Mouse (Mus musculus): ENCODE data around the gene Pced1b. TPM values are rescaled to one million over a fixed set of nuclear protein-coding genes. Genes with fewer than 3 reads are reported as not detected.

The Pced1b gene
- 6.6 and 9.7 TPM in 2 replicates for total RNA-seq (2012; rRNA removed)
- polyA plus RNA-seq (2012; ENCODE audit: insufficient read depth in 1 of 2, insufficient read length in 2 of 2, low read depth in 1 of 2, low replicate concordance in 2 of 2, missing spikeins in 1 of 2) = 10 to 100 TPM in 1 of 2 experiments, not detected in 1; 36.5 TPM

DNA sequence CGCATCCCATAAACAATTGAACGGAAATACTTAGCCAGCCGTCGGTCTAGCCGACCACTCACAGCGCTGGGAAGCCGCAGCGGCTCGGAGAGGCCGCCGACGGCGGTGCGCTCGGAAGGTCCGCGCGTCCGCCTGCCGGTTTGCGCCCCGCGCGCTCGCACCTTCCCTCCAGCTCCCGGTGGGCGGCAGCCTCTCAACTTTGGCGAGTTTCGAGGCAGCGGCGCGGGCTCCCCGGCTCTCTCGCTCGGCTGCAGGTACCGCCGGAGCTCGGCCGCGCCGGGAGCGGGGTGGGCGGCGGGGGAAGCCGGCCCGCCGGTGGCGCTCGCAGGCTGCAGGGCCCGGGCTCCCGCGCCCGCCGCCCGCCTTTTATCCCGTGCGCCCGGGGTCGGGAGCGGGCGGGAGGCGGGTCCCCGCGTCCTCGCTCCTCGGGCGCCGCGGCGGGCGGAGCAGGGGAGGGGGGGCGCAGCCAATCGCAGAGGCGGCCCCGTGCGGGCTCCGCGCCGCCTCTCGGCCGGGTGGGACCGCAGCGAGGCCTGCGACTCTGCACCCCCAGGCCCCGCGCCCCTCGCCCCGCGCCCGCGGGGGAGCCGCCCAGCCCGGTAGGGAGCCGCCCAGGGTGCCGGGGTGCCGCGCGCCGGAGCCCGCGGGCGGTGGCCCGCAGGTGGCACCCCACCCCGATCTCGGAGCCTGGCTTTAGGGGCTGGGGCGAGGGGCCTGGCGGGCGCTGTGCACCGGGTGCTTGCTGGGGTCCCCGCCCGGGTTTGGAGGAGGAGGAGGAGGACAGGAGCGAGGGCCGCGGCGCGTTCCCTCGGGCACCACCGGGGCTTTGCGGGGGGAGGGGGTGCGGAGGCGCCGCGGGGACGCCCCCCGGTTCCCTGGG lies at the start of gene Pced1b, which contains the start of gene Amigo2:
Gene Pced1b (plus strand): TSS at position 197 of the 880 bp plus-strand sequence.
Gene Amigo2 (minus strand): TSS at position 377 of the 880 bp plus-strand sequence.
- no peaks in the 10 kb centered on the region for H3K4me1 ChIP-seq (ENCODE audit: control insufficient read depth in 1 of 2, insufficient read depth in 2 of 2, low read length in 2 of 2)
- no peak within 1 kb of the TSS for H3K27ac ChIP-seq (ENCODE audit: control insufficient read depth, low read depth, low read length)
- no peak within 1 kb of the TSS for H3K4me3 ChIP-seq (ENCODE audit: control insufficient read depth in 1 of 2, insufficient read depth in 1 of 2, low read depth in 2 of 2, low read length in 2 of 2)
- no peak for TF ChIP-seq ZC3H11A (IDR thresholded peaks at IDR 0.05; ENCODE audit: low read depth, low read length)
- no peak for TF ChIP-seq ZKSCAN1 (IDR thresholded peaks at IDR 0.05; ENCODE audit: low read depth, low read length)
- no peak for TF ChIP-seq HCFC1 (IDR thresholded peaks at IDR 0.05; ENCODE audit: low read depth, low read length)
- TF ChIP-seq NELFE (IDR thresholded peaks at IDR 0.05; ENCODE audit: low read depth, low read length) = no peak
- no peak for TF ChIP-seq GATA1 (IDR thresholded peaks at IDR 0.05; ENCODE audit: low read depth, low read length)
- TF ChIP-seq RAD21 (IDR thresholded peaks at IDR 0.05; ENCODE audit: low read depth, low read length) = no peak
- H3K36me3 ChIP-seq (ENCODE audit: control insufficient read depth in 1 of 2, insufficient read depth in 2 of 2, low read length in 2 of 2) = no peaks in the 10 kb centered on the region
- no peak within 1 kb of the TSS for H3K9ac ChIP-seq (ENCODE audit: control insufficient read depth, low read depth, low read length, poor library complexity, severe bottlenecking)
- H3K79me2 ChIP-seq (ENCODE audit: control insufficient read depth, insufficient read depth, low read length, poor library complexity) = no peaks in the 10 kb centered on the region
- H3K27me3 ChIP-seq (ENCODE audit: control insufficient read depth in 1 of 2, insufficient read depth in 2 of 2, low read length in 2 of 2) = peaks cover 0 to 5% of the 10 kb centered on the region in 2 experiments; a peak in 1 of 4 replicates
- DNase-seq (ENCODE audit: low read depth, low spot score) = no peak
- no peaks in the 10 kb centered on the region for H3K9me3 ChIP-seq (replicated peaks; ENCODE audit: insufficient read depth, low read length)

- no peak overlapping the region for H3K9ac ChIP-seq (ENCODE audit: control insufficient read depth, low read depth, low read length, poor library complexity, severe bottlenecking)
- H3K27me3 ChIP-seq (ENCODE audit: control insufficient read depth in 1 of 2, insufficient read depth in 2 of 2, low read length in 2 of 2) = peaks cover 0 to 6% of the 10 kb centered on the region in 2 experiments; a peak in 1 of 4 replicates
- no peak for TF ChIP-seq ZMIZ1 (IDR thresholded peaks at IDR 0.05; ENCODE audit: low read depth, low read length)
- no peaks in the 10 kb centered on the region for H3K9me3 ChIP-seq (replicated peaks; ENCODE audit: insufficient read depth, low read length)
- no peaks in the 10 kb centered on the region for H3K4me1 ChIP-seq (ENCODE audit: control insufficient read depth in 1 of 2, insufficient read depth in 2 of 2, low read length in 2 of 2)
- no peaks in the 10 kb centered on the region for H3K36me3 ChIP-seq (ENCODE audit: control insufficient read depth in 1 of 2, insufficient read depth in 2 of 2, low read length in 2 of 2)
- no peaks in the 10 kb centered on the region for H3K79me2 ChIP-seq (ENCODE audit: control insufficient read depth, insufficient read depth, low read length, poor library complexity)
- no peak overlapping the region for H3K4me3 ChIP-seq (ENCODE audit: control insufficient read depth in 1 of 2, insufficient read depth in 1 of 2, low read depth in 2 of 2, low read length in 2 of 2)
- no peak for DNase-seq (ENCODE audit: low read depth, low spot score)
- H3K27ac ChIP-seq (ENCODE audit: control insufficient read depth, low read depth, low read length) = no peak overlapping the region
These were observed 42.0 kb upstream of the Pced1b start for GRCm38 (mm10) chr15:97204889-97205288.

DNA sequence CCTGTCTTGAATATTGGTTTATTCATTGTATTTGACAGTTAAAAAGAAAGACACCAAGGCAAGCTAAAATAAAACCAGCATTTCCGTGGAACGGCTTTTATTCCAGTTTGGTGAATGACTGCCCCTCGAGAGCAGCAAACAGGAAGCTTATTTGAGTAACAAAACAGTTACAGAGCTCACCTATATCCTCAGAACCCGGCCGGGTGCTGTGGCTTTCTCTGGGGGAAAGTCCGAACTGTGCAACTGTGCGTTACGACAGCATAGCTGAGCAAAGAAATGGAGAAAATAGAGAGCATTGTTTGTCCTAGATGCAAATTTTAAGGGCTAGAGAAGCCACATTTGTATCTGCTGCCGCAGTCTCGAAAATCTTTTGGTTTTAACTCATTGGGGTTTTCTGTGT lies 41.1 kb upstream of the Pced1b start:
- Histone ChIP-seq H3K4me3 (ENCODE audit: control insufficient read depth in 1 of 2, insufficient read depth in 1 of 2, low read depth in 2 of 2, low read length in 2 of 2) (no peak overlapping the region), H3K4me1 (ENCODE audit: control insufficient read depth in 1 of 2, insufficient read depth in 2 of 2, low read length in 2 of 2) (no peaks in the 10 kb centered on the region), H3K9ac (ENCODE audit: control insufficient read depth, low read depth, low read length, poor library complexity, severe bottlenecking) (no peak overlapping the region), H3K27ac (ENCODE audit: control insufficient read depth, low read depth, low read length) (no peak overlapping the region), H3K36me3 (ENCODE audit: control insufficient read depth in 1 of 2, insufficient read depth in 2 of 2, low read length in 2 of 2) (no peaks in the 10 kb centered on the region), H3K27me3 (ENCODE audit: control insufficient read depth in 1 of 2, insufficient read depth in 2 of 2, low read length in 2 of 2) (peaks cover 2 to 4% of the 10 kb centered on the region in 2 experiments; a peak in 2 of 4 replicates), H3K79me2 (ENCODE audit: control insufficient read depth, insufficient read depth, low read length, poor library complexity) (no peaks in the 10 kb centered on the region), H3K9me3 (replicated peaks; ENCODE audit: insufficient read depth, low read length) (no peaks in the 10 kb centered on the region)
- TF ChIP-seq POLR2AphosphoS5 (IDR thresholded peaks at IDR 0.05; ENCODE audit: borderline replicate concordance, low read depth, low read length) (no peak), POLR2AphosphoS2 (IDR thresholded peaks at IDR 0.05; ENCODE audit: low read length) (no peak), E2F4 (IDR thresholded peaks at IDR 0.05; ENCODE audit: borderline replicate concordance, low read depth, low read length) (no peak), CHD1 (IDR thresholded peaks at IDR 0.05; ENCODE audit: low read depth, low read length) (no peak), MYC (IDR thresholded peaks at IDR 0.05; ENCODE audit: low read depth, low read length) (no peak), CTCF (IDR thresholded peaks at IDR 0.05 in 2 of 3, conservative IDR thresholded peaks at IDR 0.05 in 1 of 3; ENCODE audit: control insufficient read depth in 1 of 3, insufficient read depth in 1 of 3, low read depth in 2 of 3, low read length in 3 of 3, poor library complexity in 1 of 3, severe bottlenecking in 1 of 3) (no peak), ETS1 (IDR thresholded peaks at IDR 0.05; ENCODE audit: low read depth, low read length) (no peak), BHLHE40 (IDR thresholded peaks at IDR 0.05; ENCODE audit: borderline replicate concordance, low read depth, low read length) (no peak), MAZ (IDR thresholded peaks at IDR 0.05; ENCODE audit: low read depth, low read length) (no peak), TAL1 (IDR thresholded peaks at IDR 0.05; ENCODE audit: low read length) (no peak), POLR2A (IDR thresholded peaks at IDR 0.05; ENCODE audit: control insufficient read depth in 1 of 2, insufficient read depth in 1 of 2, low read depth in 1 of 2, low read length in 2 of 2, poor library complexity in 1 of 2) (no peak), HCFC1 (IDR thresholded peaks at IDR 0.05; ENCODE audit: low read depth, low read length) (no peak), MEF2A (IDR thresholded peaks at IDR 0.05; ENCODE audit: extremely low read depth, insufficient replicate concordance, low read depth, low read length, poor library complexity, severe bottlenecking) (no peak), RAD21 (IDR thresholded peaks at IDR 0.05; ENCODE audit: low read depth, low read length) (no peak), ZC3H11A (IDR thresholded peaks at IDR 0.05; ENCODE audit: low read depth, low read length) (no peak), CHD2 (IDR thresholded peaks at IDR 0.05; ENCODE audit: low read length) (no peak), ZNF384 (IDR thresholded peaks at IDR 0.05; ENCODE audit: low read depth, low read length) (no peak)
- no peak for DNase-seq (ENCODE audit: low read depth, low spot score)
